Mouse (Mus musculus) small intestine, adult 2 months (tissue): ENCODE measurements at regions not wholly inside any gene's neighbourhood (a gene's known extent, or its start where the extent isn't known, plus 50 kb on each side); places are given as distances from the start of the nearest gene placed in this dataset.

Experiments used
- CTCF ChIP-seq: fragments of 200-500 bp; IDR thresholded peaks from 2 replicates; pipeline ENCODE4 v1.5.1; 2012; ENCODE audit warnings: low read depth, mild to moderate bottlenecking, control low read depth, inconsistent platforms, low read length, moderate library complexity, mixed read lengths; ENCODE audit not compliant: insufficient replicate concordance, insufficient read length; ENCODE audit errors: extremely low read depth
- POLR2A ChIP-seq: fragments of 200-500 bp; IDR thresholded peaks from 2 replicates; pipeline ENCODE4 v1.6.1; 2012; ENCODE audit warnings: low read depth, mild to moderate bottlenecking, control low read depth, inconsistent platforms, low read length, moderate library complexity

DNA sequence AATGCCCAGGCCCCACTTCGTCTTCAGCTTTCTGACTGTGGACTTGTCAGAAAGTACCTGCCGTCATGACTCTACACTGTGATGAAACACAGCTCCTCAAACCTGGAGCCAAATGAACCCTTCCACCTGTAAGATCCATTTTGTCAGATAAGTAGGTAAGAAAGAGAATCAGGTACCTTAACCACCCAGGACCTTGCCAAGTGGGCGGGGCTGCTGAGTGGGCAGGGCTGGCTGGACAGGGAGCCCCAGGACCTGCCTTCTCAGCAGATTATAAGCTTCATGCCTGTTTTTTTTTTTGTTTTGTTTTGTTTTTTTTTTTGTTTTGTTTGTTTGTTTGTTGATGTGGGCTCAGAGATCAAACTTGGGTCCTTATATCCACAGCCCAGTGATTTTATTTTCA, 311.8 kb upstream of the Pabpc6 start:
- TF ChIP-seq POLR2A (no peak), CTCF (no peak)
